Mouse (Mus musculus) activated CD4-positive, CD25-positive, alpha-beta regulatory T cell, adult 4 months (primary cell): ENCODE measurements around the gene Larp1. TPM values are rescaled to one million over a fixed set of nuclear protein-coding genes. Genes with fewer than 3 reads are reported as not detected.
A peak's percentile ranks its signal among the peaks of the same experiment; 100 is the strongest.
"Not testable (repeated sequence)": the region's sequence is repeated elsewhere in the genome, so short reads cannot be mapped to it uniquely, and the experiment has no call there.

ENCODE experiments used
- ATAC-seq: one replicate; pipeline ENCODE4 v1.8.0; 2017
- polyA plus RNA-seq, 2 experiments: library from polyadenylated mRNA; unstranded; fragments of 100-300 nt; shearing (Covaris generic); gene quantifications; one replicate each; pipeline ENCODE4 v1.2.1; 2017

Gene Larp1
- polyA plus RNA-seq, 2 experiments from 2014 or later = 20.0 to 26.8 TPM

DNA sequence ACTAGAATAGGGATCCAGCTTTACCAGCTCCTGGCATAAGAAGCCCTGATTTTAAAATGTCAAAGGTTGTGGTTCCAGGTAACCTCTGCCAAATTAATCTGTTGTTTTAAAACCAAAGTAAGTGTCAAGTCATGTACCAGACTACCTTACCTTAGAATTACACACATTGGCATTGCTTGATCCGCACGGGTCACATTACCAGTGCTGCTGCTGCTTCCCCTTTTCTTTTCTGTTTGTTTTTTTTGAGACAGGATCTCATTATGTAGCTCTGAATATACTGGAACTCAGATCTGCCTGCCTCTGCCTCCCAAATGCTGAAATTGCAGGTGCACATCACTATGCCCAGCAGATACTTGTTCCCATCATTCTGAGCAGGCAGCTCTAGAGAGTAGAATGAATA lies 21.0 kb downstream of the Larp1 start:
- ATAC-seq = no peak

- no peak for ATAC-seq
Measured at GRCm38 (mm10) chr11:58031176-58031575, 22.3 kb downstream of the Larp1 start.

DNA sequence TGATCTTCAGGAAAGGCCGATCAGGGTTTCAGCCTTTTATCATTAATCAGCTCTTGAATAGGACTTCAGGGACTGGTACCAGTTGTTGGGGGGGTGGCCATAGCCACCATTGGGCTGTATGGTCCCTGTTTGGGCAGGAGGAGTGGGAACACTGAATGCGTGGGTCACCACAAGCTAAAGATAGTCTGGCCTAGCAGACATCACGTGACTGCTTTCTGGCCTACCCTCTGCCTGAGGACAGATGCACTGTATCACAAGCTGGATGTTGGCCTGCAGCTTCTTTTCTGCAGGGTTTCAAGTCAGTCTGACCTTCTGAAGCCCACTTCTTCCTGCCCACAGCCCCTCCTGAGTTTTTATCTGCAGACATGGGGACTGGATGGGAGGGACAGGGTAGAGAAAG lies 24.8 kb downstream of the Larp1 start:
- peak; percentile 14 for ATAC-seq

DNA sequence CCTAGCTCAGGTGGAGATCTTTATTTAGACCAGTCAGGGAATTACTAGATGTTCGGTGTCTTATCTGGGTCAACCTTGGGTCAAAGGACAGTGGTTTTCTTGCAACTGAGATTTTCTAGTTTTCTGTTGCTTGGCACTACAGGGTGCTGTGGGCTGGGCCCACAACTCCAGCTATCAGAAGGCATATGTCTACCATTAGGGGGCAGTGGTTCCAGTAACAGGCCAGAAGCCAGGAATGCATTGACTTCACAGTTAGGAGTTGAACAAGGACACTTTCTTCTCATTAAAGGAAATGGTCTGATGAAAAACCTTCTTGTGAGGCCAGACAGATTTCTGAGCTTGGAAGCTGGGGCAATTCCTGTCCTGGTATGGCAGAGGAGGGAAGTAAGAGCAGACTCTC lies 30.2 kb downstream of the Larp1 start:
- ATAC-seq = no peak

DNA sequence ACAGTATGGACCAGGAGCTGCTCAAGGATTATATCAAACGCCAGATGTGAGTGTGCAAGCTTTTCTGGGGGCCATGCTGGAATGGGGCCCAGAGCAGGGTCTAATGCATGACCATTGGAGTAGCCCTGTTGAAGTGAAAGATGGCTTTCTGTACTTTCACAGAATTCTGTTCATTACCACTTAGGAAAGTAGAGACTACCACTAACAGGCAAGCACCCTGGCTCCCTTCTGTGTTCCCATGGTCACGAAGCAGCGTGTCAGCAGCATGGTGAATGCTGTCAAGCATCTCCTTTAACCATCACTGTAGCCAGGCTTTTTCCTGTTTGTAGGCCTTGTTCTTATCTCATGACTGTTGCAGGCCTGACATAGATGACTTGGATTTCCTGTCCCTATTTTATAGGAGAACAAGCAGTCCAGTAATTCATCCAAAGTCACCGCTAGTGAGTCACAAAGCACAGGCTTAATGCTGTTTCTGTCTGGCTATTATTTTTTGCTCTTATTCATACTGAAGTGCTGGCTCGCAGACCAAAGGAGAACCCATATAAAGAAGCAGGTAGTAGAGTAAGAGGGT lies 34.1 kb downstream of the Larp1 start:
- ATAC-seq = no peak

GRCm38 (mm10) chr11:58046438-58046837 lies 37.6 kb downstream of the Larp1 start:
- ATAC-seq = no peak

- peak; percentile 71 for ATAC-seq
Measured at GRCm38 (mm10) chr11:58057455-58057854, 48.6 kb downstream of the Larp1 start.

GRCm38 (mm10) chr11:58059752-58060151 lies 50.9 kb downstream of the Larp1 start:
- ATAC-seq = not testable (repeated sequence)

DNA sequence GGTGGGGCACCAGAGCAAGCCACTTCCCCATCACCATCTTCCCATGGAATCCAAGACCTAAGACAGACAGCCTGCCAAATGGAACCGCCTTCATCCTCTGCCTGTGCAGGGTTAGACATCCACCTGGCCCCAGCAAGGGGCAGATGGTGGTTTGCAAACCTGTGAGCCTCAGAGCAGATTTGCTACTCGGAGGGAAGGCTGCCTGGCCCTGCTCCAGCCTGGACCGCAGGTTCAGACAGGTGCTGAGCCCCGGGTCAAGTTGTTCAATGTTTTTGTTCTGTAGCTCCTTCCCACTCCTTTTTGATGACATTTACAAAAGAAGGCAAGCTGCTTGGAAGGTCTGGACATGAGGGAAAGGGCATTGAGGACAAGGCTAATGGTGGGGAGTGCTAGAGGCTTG lies 52.4 kb downstream of the Larp1 start:
- ATAC-seq = not testable (repeated sequence)

- ATAC-seq = no peak
Measured at GRCm38 (mm10) chr11:58062586-58062985, 53.7 kb downstream of the Larp1 start.

- no peak for ATAC-seq
Measured at GRCm38 (mm10) chr11:58065025-58065424, 56.2 kb downstream of the Larp1 start.

DNA sequence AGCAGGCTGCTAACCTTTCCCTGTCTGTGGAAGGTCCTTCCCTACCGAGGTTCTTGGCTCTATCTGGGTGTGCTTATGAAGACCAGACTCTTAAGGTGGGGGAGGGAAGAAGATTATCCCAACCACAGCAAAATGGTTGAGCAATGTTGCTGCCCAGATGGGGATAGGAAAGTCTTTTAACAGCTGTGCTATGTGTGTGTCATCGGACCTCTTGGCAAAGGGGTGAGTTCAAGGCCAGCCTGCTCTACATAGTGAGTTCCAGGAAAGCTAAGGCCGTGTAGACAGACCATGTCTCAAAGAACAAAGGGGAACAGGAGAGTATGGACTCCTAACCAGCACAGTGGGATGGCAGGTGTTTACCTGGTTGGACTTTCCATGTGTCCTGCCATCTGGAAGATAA lies 64.1 kb downstream of the Larp1 start:
- ATAC-seq = no peak

- no peak for ATAC-seq
Measured at GRCm38 (mm10) chr11:58077270-58077669, 68.4 kb downstream of the Larp1 start.

GRCm38 (mm10) chr11:58081716-58082115 lies 72.9 kb downstream of the Larp1 start:
- ATAC-seq = no peak

- ATAC-seq = no peak
Measured at GRCm38 (mm10) chr11:58092541-58092940, 83.7 kb downstream of the Larp1 start.

DNA sequence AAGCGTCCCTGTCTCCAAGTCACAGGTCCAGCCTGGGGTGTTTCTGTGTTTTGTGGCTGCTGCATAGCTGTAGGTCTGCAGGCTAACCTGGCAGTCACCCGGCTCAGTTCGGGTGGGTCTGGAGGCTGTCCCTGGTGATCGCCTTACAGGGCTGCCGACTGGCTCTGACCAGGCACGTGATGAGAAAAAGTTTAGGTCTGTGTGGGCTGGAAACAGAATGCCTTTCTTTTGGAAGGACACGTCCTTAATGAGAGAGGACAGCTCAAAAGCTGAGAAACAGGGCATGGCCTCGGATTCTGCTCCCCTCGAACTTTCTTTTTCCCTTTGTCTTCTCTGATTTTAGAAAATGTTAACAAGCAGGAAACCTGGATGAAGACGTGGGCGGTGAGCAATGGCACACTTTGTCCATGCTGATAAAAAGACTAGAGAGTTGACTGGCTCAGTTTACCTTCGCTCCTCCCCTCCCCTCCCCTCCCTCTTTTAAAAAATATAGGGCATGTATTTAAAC lies 84.2 kb downstream of the Larp1 start, which contains the start of gene Gm12248:
Gene Gm12248 (minus strand): TSS at position 114 of the 508 bp plus-strand sequence.
- ATAC-seq = no peak

DNA sequence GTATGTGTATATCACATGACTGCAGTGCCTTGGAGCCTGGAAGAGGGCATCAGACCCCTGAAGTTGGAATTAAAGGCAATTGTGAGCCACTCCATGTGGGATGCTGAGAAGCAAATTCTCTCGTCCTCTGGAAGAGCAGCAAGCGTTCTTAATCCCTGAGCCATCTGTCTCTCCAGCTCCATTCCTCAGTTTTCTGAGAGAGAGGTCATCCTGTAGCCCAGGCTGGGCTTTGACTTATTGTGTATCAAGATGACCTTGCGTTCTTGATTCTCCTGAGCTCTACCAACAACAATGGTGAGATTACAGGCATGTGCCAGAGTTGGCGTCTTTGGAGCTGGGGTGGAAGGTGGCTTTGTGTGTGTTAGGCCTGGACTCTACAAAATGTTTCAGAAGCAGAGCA lies 85.9 kb downstream of the Larp1 start:
- ATAC-seq = no peak

DNA sequence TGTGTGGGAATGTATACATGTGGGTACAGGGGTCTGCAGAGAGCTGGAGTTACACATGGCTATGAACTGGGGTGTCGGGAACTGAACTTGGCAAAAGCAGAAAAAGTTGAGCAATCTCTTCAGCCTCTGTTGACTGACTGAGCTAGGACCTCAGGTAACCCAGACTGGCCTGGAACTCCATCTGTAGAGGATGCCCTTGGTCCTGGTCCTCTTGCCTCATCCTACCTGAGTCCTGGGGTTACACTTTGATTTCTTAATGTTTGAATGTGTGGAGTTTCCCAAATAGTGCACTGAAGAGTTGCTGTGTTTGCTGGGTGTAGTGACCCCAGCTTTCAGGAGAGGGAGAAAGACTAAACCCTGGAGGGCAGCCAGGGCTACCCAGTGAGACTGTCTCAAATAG lies 86.7 kb downstream of the Larp1 start:
- ATAC-seq = no peak

DNA sequence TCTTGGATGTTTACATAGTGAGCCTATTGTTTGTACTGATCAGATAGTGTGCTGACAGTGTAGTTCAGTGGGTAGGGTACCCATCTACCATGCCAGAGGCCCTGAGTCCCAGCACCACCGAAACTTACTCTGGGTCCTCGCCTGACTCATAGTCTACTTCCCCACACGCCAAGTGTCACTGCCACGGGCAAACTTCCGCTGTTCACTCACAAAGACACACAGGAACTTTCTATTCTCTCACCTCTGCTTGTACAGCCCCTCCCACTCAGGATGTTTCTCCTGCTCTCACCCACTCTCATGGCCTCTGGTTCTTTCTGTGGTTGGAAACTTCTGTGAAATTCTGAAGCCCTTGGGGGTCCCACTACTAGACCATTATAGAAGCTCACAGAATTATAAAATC lies 87.3 kb downstream of the Larp1 start:
- peak; percentile 92 for ATAC-seq

DNA sequence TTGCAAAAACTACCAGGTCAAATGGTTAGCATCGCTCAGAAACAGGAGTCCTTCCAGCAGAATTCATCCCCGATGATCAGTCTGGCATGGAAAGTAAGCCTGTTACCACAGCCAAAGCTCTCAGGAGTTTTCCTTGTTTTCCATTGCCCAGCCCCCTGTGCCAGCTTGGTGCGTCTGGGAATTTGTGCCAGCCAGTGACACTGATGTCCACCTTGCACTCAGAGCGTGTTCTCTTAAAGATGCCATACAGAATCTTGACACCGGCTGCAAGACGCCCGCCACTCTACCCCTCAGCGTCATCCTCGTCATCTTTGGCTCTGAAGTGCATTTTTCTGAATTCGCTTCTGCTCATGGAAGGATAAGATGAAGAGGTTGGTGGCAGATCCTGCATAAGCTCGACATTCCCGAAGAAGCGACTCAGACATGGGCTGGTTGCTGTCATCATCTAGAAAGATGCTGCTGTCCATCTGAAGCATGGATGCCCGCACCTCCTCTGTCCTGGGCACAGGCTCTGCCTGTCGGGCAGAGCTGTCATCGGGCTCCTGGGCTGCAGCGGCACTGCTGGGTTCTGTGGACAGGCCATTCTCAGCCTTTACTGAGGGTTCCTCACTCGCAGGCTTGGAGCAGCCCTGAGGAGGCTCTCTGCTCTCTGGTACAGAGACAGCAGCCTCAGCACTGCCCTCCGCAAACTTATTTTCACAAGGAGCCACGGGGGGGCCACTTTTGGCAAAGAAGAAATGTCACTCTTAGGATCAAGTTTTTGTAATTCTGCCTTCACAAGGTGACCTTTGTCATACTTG lies 88.2 kb downstream of the Larp1 start:
- no peak for ATAC-seq

- no peak for ATAC-seq
Measured at GRCm38 (mm10) chr11:58097621-58098365, 88.9 kb downstream of the Larp1 start.

DNA sequence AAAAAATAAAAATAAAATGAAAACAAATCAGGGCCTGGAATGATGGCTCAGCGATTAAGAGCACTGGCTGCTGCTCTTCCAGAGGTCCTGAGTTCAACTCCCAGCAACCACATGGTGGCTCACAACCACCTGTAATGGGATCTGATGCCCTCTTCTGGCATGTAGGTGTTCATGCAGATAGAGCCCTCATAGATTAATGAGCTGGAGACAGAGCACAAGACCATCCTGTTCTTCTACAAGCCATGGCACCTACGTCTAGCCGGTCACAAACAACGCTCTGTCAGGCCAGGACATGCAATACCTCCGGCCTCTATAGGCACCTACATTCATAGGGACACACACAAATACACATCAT lies 89.5 kb downstream of the Larp1 start:
- ATAC-seq = not testable (repeated sequence)

DNA sequence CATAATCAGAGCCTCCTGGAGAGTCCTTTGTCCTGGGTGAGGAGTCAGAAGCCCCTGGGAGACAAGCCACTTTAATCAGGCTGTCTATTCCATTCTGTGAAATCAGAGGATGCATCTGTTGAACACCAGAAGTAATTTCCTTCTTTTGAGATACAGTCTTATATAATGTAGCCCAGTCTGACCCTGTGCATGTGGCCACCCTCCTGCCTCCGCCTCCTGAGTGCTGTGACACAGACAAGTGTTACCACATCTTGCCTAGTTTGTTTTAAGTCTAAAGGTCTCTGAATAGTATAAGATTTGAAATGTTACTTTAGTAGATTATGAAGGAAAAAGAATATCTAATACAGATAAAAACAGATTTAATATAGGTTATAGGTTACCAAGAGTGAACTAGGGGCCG lies 91.1 kb downstream of the Larp1 start:
- ATAC-seq = no peak
